Mouse (Mus musculus): ENCODE results near the gene Cox4i2. TPM values are rescaled to one million over a fixed set of nuclear protein-coding genes. Genes with fewer than 3 reads are reported as not detected.

Cox4i2 gene
- polyA plus RNA-seq, 2 experiments = 23.7 to 33.6 TPM

DNA sequence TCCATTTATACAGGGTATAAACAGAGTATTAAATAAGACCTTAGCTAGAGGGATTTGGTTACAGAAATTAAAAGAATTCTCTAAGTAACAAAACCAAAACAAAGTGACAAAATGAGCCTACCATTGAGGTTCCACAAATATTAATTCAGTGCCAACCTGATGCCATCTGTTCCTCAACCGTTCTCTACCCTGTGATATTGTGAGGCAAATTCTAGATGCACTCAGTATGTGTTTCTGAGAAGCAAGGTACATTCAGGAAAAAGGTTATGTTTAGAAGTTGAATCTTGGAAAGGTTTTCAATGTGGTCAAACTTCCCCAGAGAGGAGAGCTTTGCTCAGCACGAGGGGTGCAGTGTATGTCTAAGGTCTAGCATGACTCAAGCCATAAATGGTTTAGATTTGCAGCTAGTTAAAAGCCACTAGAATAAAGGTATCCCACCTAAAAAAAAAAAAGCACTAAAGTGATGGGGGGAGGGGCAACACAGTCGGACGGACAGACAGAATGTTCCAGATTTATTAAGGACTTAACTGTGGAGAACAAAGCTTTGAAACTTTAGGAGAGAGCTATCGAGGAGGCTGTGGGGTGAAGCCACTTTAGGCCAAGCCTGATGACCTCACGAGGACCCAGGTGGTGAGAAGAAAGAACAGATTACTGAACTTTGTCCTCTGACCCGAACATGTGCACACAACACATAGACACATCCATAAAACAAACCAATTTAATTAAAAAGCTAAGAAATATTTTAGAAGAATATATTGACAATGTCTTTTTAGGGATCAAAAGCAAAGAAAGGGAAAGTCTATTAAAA is 46.2 kb downstream of the Cox4i2 start:
- no peak for TF ChIP-seq POLR2A (IDR thresholded peaks at IDR 0.05; ENCODE audit: borderline replicate concordance, extremely low read depth, insufficient read depth, insufficient read length)
- WGBS = 48% methylated on average over 7 of the region's 7 CpGs

GRCm38 (mm10) chr2:152800762-152801113 is 46.8 kb downstream of the Cox4i2 start:
- no peaks in the 10 kb centered on the region for H3K36me3 ChIP-seq (ENCODE audit: control insufficient read depth, insufficient read depth, low read length)
- TF ChIP-seq POLR2A (IDR thresholded peaks at IDR 0.05; ENCODE audit: borderline replicate concordance, extremely low read depth, insufficient read depth, insufficient read length) = no peak
- no peak overlapping the region for H3K4me2 ChIP-seq (replicated peaks; ENCODE audit: low read depth, low read length, severe bottlenecking)
- H3K4me1 ChIP-seq (ENCODE audit: control insufficient read depth, insufficient read depth, low read length) = peaks cover 16% of the 10 kb centered on the region
- no peak overlapping the region for H3K9ac ChIP-seq (ENCODE audit: low read depth, low read length, severe bottlenecking)
- no peaks in the 10 kb centered on the region for H3K27me3 ChIP-seq (ENCODE audit: control insufficient read depth, insufficient read depth, low read length)
- no peak overlapping the region for H3K4me3 ChIP-seq (replicated peaks; ENCODE audit: low read length)
- DNase-seq (ENCODE audit: low spot score) = no peak
- H3K27ac ChIP-seq (replicated peaks; ENCODE audit: low read depth, low read length) = no peak overlapping the region
- no peaks in the 10 kb centered on the region for H3K9me3 ChIP-seq (ENCODE audit: control insufficient read depth, low read length)
- ATAC-seq (ENCODE audit: low FRiP score, low read depth) = no peak

More for the DNA sequence above, 46.2 kb downstream of the Cox4i2 start:
- no peak for ATAC-seq (ENCODE audit: low FRiP score, low read depth)
- Histone ChIP-seq H3K4me1 (ENCODE audit: control insufficient read depth, insufficient read depth, low read length) (peaks cover 13% of the 10 kb centered on the region), H3K9ac (ENCODE audit: low read depth, low read length, severe bottlenecking) (no peak overlapping the region), H3K4me3 (replicated peaks; ENCODE audit: low read length) (no peak overlapping the region), H3K27ac (replicated peaks; ENCODE audit: low read depth, low read length) (no peak overlapping the region), H3K36me3 (ENCODE audit: control insufficient read depth, insufficient read depth, low read length) (no peaks in the 10 kb centered on the region), H3K9me3 (ENCODE audit: control insufficient read depth, low read length) (no peaks in the 10 kb centered on the region), H3K27me3 (ENCODE audit: control insufficient read depth, insufficient read depth, low read length) (no peaks in the 10 kb centered on the region), H3K4me2 (replicated peaks; ENCODE audit: low read depth, low read length, severe bottlenecking) (no peak overlapping the region)
- no peak for DNase-seq (ENCODE audit: low spot score)

DNA sequence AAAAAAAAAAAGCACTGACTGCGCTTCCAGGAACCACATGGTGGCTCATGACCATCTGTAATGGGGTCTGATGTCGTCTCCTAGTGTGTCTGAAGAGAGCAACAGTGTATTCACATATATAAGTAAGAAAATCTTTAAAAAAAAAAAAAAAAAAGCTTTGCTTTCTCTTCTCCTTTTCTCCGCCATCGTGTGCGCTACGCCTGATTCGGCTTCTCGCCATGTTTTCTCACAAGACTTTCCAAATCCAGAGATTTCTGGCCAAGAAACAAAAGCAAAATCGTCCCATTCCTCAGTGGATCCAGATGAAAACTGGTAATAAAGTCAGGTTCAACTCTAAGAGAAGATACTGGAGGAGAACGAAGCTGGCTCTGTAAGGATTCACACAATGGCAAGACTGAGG is 48.3 kb downstream of the Cox4i2 start:
- H3K4me2 ChIP-seq (replicated peaks; ENCODE audit: low read depth, low read length, severe bottlenecking) = no peak overlapping the region
- 91% methylated on average over 10 of the region's 10 CpGs for WGBS
- H3K27me3 ChIP-seq (ENCODE audit: control insufficient read depth, insufficient read depth, low read length) = no peaks in the 10 kb centered on the region
- H3K9ac ChIP-seq (ENCODE audit: low read depth, low read length, severe bottlenecking) = no peak overlapping the region
- TF ChIP-seq POLR2A (IDR thresholded peaks at IDR 0.05; ENCODE audit: borderline replicate concordance, extremely low read depth, insufficient read depth, insufficient read length) = no peak
- no peak for ATAC-seq (ENCODE audit: low FRiP score, low read depth)
- H3K4me3 ChIP-seq (replicated peaks; ENCODE audit: low read length) = no peak overlapping the region
- peaks cover 20% of the 10 kb centered on the region for H3K4me1 ChIP-seq (ENCODE audit: control insufficient read depth, insufficient read depth, low read length)
- no peaks in the 10 kb centered on the region for H3K9me3 ChIP-seq (ENCODE audit: control insufficient read depth, low read length)
- no peak overlapping the region for H3K27ac ChIP-seq (replicated peaks; ENCODE audit: low read depth, low read length)
- H3K36me3 ChIP-seq (ENCODE audit: control insufficient read depth, insufficient read depth, low read length) = no peaks in the 10 kb centered on the region
- no peak for DNase-seq (ENCODE audit: low spot score)

DNA sequence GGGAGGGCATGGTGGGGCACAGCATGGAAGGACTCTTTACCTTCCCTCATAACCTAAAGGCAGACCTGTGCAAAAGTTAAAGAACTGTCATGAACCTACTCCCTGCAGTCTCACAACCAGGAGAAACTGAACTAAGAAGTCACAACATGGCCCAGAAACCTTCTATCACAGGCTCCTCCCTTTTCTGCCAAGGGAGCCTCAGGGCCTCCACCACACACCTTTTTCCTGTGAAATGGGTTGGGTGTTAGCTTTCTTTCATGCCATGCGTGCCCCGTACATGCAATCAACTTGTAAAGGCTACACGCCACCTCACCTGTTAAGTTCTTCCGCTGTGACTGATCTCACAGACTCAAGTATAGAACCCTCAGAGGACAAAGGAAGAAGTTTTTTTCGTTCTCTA is 49.1 kb downstream of the Cox4i2 start:
- no peak for ATAC-seq (ENCODE audit: low FRiP score, low read depth)
- 85% methylated on average over 5 of the region's 5 CpGs for WGBS
- Histone ChIP-seq H3K27ac (replicated peaks; ENCODE audit: low read depth, low read length) (no peak overlapping the region), H3K36me3 (ENCODE audit: control insufficient read depth, insufficient read depth, low read length) (no peaks in the 10 kb centered on the region), H3K9me3 (ENCODE audit: control insufficient read depth, low read length) (no peaks in the 10 kb centered on the region), H3K4me2 (replicated peaks; ENCODE audit: low read depth, low read length, severe bottlenecking) (no peak overlapping the region), H3K27me3 (ENCODE audit: control insufficient read depth, insufficient read depth, low read length) (no peaks in the 10 kb centered on the region), H3K4me3 (replicated peaks; ENCODE audit: low read length) (no peak overlapping the region), H3K9ac (ENCODE audit: low read depth, low read length, severe bottlenecking) (no peak overlapping the region), H3K4me1 (ENCODE audit: control insufficient read depth, insufficient read depth, low read length) (peaks cover 20% of the 10 kb centered on the region)
- no peak for DNase-seq (ENCODE audit: low spot score)
- no peak for TF ChIP-seq POLR2A (IDR thresholded peaks at IDR 0.05; ENCODE audit: borderline replicate concordance, extremely low read depth, insufficient read depth, insufficient read length)

DNA sequence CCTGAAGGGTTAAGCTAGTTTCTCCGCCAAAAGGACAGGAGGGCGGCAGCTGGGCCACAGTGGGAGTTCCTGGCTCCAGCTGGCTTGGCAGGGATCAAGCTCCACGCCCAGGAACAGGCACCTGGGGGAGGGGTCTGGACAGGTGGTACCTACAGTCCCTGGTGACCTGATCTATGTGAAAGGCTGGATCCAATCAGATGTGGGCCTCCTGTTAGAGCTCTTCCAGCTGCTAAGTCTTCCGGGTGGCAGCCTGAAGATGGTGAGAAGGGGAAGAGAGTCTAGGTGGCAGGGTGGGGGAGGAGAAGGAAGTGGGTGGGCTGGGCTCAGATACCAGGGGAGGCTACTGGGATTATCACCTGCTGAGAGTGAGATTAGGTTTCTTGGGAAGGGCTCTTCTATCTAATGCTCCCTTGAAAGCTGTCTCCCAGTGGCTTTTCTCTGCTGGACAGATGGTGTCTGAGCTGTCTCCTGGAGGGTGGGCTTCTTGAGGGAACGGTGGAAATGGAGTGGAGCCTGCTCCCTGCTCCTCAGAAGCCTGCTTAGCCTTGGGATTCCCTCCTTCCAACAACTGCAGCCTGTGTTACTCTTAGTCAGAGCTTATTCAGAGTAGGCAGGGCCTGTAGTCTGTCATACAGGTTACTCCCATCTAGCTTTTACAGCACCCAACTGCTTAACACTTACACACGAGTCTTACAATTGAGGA is 50.6 kb downstream of the Cox4i2 start:
- H3K4me1 ChIP-seq (ENCODE audit: control insufficient read depth, insufficient read depth, low read length) = peaks cover 20% of the 10 kb centered on the region
- no peaks in the 10 kb centered on the region for H3K27me3 ChIP-seq (ENCODE audit: control insufficient read depth, insufficient read depth, low read length)
- H3K9me3 ChIP-seq (ENCODE audit: control insufficient read depth, low read length) = no peaks in the 10 kb centered on the region
- no peak overlapping the region for H3K4me3 ChIP-seq (replicated peaks; ENCODE audit: low read length)
- no peak overlapping the region for H3K27ac ChIP-seq (replicated peaks; ENCODE audit: low read depth, low read length)
- no peak for TF ChIP-seq POLR2A (IDR thresholded peaks at IDR 0.05; ENCODE audit: borderline replicate concordance, extremely low read depth, insufficient read depth, insufficient read length)
- no peak overlapping the region for H3K4me2 ChIP-seq (replicated peaks; ENCODE audit: low read depth, low read length, severe bottlenecking)
- 2% methylated on average over 6 of the region's 6 CpGs for WGBS
- ATAC-seq (ENCODE audit: low FRiP score, low read depth) (peak; percentile 81), DNase-seq (ENCODE audit: low spot score) (peak; percentile 53)
- no peak overlapping the region for H3K9ac ChIP-seq (ENCODE audit: low read depth, low read length, severe bottlenecking)
- H3K36me3 ChIP-seq (ENCODE audit: control insufficient read depth, insufficient read depth, low read length) = no peaks in the 10 kb centered on the region
